Mouse (Mus musculus): ENCODE data around the gene Nxpe5. TPM values are rescaled to one million over a fixed set of nuclear protein-coding genes. Genes with fewer than 3 reads are reported as not detected.

The Nxpe5 gene
- polyA plus RNA-seq, 1 experiment: not detected

DNA sequence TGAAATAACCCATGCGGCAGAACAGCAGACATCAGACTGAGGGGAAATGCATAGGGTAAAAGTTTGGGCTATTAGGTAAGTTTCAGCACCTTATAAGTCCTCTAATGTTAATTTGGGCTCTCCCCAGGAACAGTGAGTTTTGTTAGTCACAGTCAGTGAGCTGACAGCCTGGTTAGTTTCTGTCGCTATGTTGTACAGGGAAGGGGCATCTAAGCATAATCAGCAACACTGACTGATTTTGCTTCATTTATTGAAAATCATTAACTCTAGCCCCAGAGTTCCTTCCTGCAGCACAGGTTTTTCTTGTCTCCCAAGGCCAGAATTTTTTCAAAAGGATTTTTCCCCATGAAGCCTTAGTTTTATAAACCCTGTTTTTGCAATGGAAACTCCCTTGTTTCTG, 8.1 kb downstream of the Nxpe5 start:
- Histone ChIP-seq H3K36me3 (ENCODE audit: control insufficient read depth, insufficient read depth) (no peaks in the 10 kb centered on the region), H3K4me3 (ENCODE audit: insufficient read depth, poor library complexity, severe bottlenecking) (no peak overlapping the region), H3ac (ENCODE audit: control insufficient read depth, insufficient read length, low read depth) (no peak overlapping the region), H3K27me3 (ENCODE audit: control insufficient read depth, insufficient read depth, insufficient read length) (no peaks in the 10 kb centered on the region), H3K79me2 (ENCODE audit: control insufficient read depth, insufficient read depth) (no peaks in the 10 kb centered on the region), H3K79me3 (ENCODE audit: low read depth) (no peaks in the 10 kb centered on the region)
- TF ChIP-seq FOSL1 (IDR thresholded peaks at IDR 0.05; ENCODE audit: insufficient read depth, low read length, poor library complexity, severe bottlenecking) (no peak), USF1 (IDR thresholded peaks at IDR 0.05; ENCODE audit: low read depth) (no peak), MAX (IDR thresholded peaks at IDR 0.05) (no peak), MYOG (IDR thresholded peaks at IDR 0.05; ENCODE audit: control insufficient read depth, extremely low read depth, insufficient read length) (no peak), MYOD1 (IDR thresholded peaks at IDR 0.05; ENCODE audit: control insufficient read depth, insufficient read length, low read depth) (no peak), CTCF (IDR thresholded peaks at IDR 0.05; ENCODE audit: control insufficient read depth, insufficient read depth, insufficient read length) (no peak), CEBPB (IDR thresholded peaks at IDR 0.05; ENCODE audit: low read depth) (no peak)

DNA sequence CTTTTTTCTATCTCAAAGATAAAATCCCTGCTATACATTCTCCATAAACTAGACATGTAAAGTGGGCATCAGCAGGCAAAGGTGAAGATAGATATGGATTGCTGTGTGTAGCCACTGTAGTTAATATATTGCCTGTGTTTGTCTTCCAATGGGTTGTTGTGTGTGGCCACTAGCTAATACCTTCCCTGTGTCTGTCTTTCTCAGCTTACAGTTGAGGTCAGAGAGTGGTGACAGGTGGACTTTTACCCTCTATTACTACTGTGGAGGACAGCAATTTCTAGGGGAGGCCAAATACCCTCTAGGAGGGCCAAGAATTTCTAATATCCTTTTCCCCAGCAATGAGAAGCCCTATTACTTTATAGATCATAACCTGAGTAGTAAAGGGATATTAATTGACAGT, 8.5 kb downstream of the Nxpe5 start:
- Histone ChIP-seq H3K4me3 (ENCODE audit: insufficient read depth, poor library complexity, severe bottlenecking) (no peak overlapping the region), H3K36me3 (ENCODE audit: control insufficient read depth, insufficient read depth) (no peaks in the 10 kb centered on the region), H3K79me3 (ENCODE audit: low read depth) (no peaks in the 10 kb centered on the region), H3K27me3 (ENCODE audit: control insufficient read depth, insufficient read depth, insufficient read length) (no peaks in the 10 kb centered on the region), H3K79me2 (ENCODE audit: control insufficient read depth, insufficient read depth) (no peaks in the 10 kb centered on the region), H3ac (ENCODE audit: control insufficient read depth, insufficient read length, low read depth) (no peak overlapping the region)
- TF ChIP-seq MAX (IDR thresholded peaks at IDR 0.05): no peak
- no peak for TF ChIP-seq CTCF (IDR thresholded peaks at IDR 0.05; ENCODE audit: control insufficient read depth, insufficient read depth, insufficient read length)
- TF ChIP-seq FOSL1 (IDR thresholded peaks at IDR 0.05; ENCODE audit: insufficient read depth, low read length, poor library complexity, severe bottlenecking): no peak
- TF ChIP-seq MYOG (IDR thresholded peaks at IDR 0.05; ENCODE audit: control insufficient read depth, extremely low read depth, insufficient read length): no peak
- no peak for TF ChIP-seq CEBPB (IDR thresholded peaks at IDR 0.05; ENCODE audit: low read depth)
- no peak for TF ChIP-seq USF1 (IDR thresholded peaks at IDR 0.05; ENCODE audit: low read depth)
- no peak for TF ChIP-seq MYOD1 (IDR thresholded peaks at IDR 0.05; ENCODE audit: control insufficient read depth, insufficient read length, low read depth)

DNA sequence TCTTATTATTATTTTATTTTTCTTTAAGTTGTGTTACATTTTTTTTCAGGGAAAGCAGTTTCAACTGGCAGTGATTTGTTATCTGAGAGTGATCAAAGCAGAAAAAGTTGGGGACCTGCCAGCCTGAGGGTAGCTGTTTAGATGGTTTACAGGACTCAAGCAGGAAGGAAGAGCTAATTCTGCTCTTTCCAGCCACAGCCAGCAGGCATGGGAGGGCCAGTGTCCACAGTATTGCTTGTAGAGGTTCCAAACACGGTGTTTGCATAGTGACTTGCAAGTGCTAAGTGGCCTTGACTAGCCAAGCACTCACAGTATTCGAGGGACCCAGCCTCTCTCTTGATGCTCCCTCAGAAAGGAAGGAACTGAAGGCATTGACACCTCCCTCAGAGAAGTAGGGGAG, 15.8 kb downstream of the Nxpe5 start:
- H3K4me3 ChIP-seq (ENCODE audit: insufficient read depth, poor library complexity, severe bottlenecking): no peak overlapping the region
- no peaks in the 10 kb centered on the region for H3K79me2 ChIP-seq (ENCODE audit: control insufficient read depth, insufficient read depth)
- H3ac ChIP-seq (ENCODE audit: control insufficient read depth, insufficient read length, low read depth): no peak overlapping the region
- no peak for TF ChIP-seq CTCF (IDR thresholded peaks at IDR 0.05; ENCODE audit: control insufficient read depth, insufficient read depth, insufficient read length)
- TF ChIP-seq USF1 (IDR thresholded peaks at IDR 0.05; ENCODE audit: low read depth): no peak
- no peak for TF ChIP-seq CEBPB (IDR thresholded peaks at IDR 0.05; ENCODE audit: low read depth)
- TF ChIP-seq MYOG (IDR thresholded peaks at IDR 0.05; ENCODE audit: control insufficient read depth, extremely low read depth, insufficient read length): no peak
- no peak for TF ChIP-seq MAX (IDR thresholded peaks at IDR 0.05)
- no peak for TF ChIP-seq FOSL1 (IDR thresholded peaks at IDR 0.05; ENCODE audit: insufficient read depth, low read length, poor library complexity, severe bottlenecking)
- no peak for TF ChIP-seq MYOD1 (IDR thresholded peaks at IDR 0.05; ENCODE audit: control insufficient read depth, insufficient read length, low read depth)
- H3K27me3 ChIP-seq (ENCODE audit: control insufficient read depth, insufficient read depth, insufficient read length): no peaks in the 10 kb centered on the region
- no peaks in the 10 kb centered on the region for H3K79me3 ChIP-seq (ENCODE audit: low read depth)
- no peaks in the 10 kb centered on the region for H3K36me3 ChIP-seq (ENCODE audit: control insufficient read depth, insufficient read depth)

DNA sequence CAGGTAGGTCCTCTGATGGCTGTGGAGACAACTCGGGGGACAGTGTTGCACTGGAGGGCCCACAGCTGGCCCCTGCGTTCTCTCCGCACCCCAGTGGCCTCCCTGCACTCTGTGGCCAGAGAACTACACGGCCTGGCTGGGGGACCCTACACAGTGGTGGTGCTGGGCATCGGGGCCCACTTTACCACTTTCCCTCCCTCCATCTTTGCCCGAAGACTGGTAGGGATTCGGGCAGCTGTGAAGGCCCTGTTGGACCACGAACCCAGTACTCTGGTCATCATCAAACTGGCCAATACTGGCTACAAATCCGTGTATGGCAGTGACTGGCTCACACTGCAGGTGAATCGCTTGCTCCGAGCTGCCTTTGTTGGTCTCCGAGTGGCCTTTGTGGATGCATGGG, 25.4 kb downstream of the Nxpe5 start:
- H3K4me3 ChIP-seq (ENCODE audit: insufficient read depth, poor library complexity, severe bottlenecking): no peak overlapping the region
- no peaks in the 10 kb centered on the region for H3K79me3 ChIP-seq (ENCODE audit: low read depth)
- TF ChIP-seq CTCF (IDR thresholded peaks at IDR 0.05; ENCODE audit: control insufficient read depth, insufficient read depth, insufficient read length) (no peak), USF1 (IDR thresholded peaks at IDR 0.05; ENCODE audit: low read depth) (no peak), FOSL1 (IDR thresholded peaks at IDR 0.05; ENCODE audit: insufficient read depth, low read length, poor library complexity, severe bottlenecking) (no peak), MAX (IDR thresholded peaks at IDR 0.05) (no peak)
- H3K79me2 ChIP-seq (ENCODE audit: control insufficient read depth, insufficient read depth): no peaks in the 10 kb centered on the region
- no peaks in the 10 kb centered on the region for H3K36me3 ChIP-seq (ENCODE audit: control insufficient read depth, insufficient read depth)
- peaks cover 5% of the 10 kb centered on the region for H3K27me3 ChIP-seq (ENCODE audit: control insufficient read depth, insufficient read depth, insufficient read length)
- no peak overlapping the region for H3ac ChIP-seq (ENCODE audit: control insufficient read depth, insufficient read length, low read depth)

DNA sequence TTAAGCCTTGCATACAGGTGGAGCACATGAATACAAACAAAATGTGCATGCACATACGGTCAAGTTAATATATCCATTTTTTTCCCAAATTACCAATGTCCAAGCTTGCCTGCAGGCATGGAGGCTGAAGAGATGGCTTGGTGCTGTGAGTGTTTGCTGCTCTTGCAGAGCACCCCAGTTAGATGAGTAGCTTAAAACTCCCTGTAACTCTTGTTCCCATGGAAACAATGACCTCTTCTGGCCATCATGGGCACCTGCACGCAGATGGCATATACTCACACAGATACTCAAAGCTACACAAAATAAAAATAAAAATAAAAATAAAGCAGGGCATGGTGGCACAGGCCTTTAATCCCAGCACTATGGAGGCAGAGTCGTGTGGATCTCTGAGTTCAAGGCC, 27.4 kb downstream of the Nxpe5 start:
- Histone ChIP-seq H3K79me3 (ENCODE audit: low read depth) (no peaks in the 10 kb centered on the region), H3K4me3 (ENCODE audit: insufficient read depth, poor library complexity, severe bottlenecking) (no peak overlapping the region), H3K27me3 (ENCODE audit: control insufficient read depth, insufficient read depth, insufficient read length) (peaks cover 5% of the 10 kb centered on the region), H3K79me2 (ENCODE audit: control insufficient read depth, insufficient read depth) (no peaks in the 10 kb centered on the region), H3K36me3 (ENCODE audit: control insufficient read depth, insufficient read depth) (no peaks in the 10 kb centered on the region), H3ac (ENCODE audit: control insufficient read depth, insufficient read length, low read depth) (no peak overlapping the region)
- TF ChIP-seq USF1 (IDR thresholded peaks at IDR 0.05; ENCODE audit: low read depth) (no peak), MYOD1 (IDR thresholded peaks at IDR 0.05; ENCODE audit: control insufficient read depth, insufficient read length, low read depth) (no peak), CTCF (IDR thresholded peaks at IDR 0.05; ENCODE audit: control insufficient read depth, insufficient read depth, insufficient read length) (no peak), FOSL1 (IDR thresholded peaks at IDR 0.05; ENCODE audit: insufficient read depth, low read length, poor library complexity, severe bottlenecking) (no peak), MYOG (IDR thresholded peaks at IDR 0.05; ENCODE audit: control insufficient read depth, extremely low read depth, insufficient read length) (no peak), CEBPB (IDR thresholded peaks at IDR 0.05; ENCODE audit: low read depth) (no peak), MAX (IDR thresholded peaks at IDR 0.05) (no peak)
